ENCODE assay signal across 14 mouse cellular contexts in genomic region chr14:23810081-23810480, GRCm38 (mm10).
"Had no signal": no experiment of that assay in that cellular context is flagged by ENCODE, and none has a peak within 500 bp of the region (broad histone marks: within the 10 kb centered on the region; RNA-seq: fewer than 3 reads in every experiment).

No protein-coding gene starts in this region.

- DNase-seq: gastrocnemius, adult 2 months; gastrocnemius, postnatal 10 days; gastrocnemius, postnatal 25 days; heart, adult 18-20 months; heart, postnatal 10 days; heart, postnatal 4 days; kidney, adult 18-20 months; kidney, adult 8-10 months; kidney, postnatal 10 days; kidney, postnatal 25 days; kidney, postnatal 4 days; layer of hippocampus, adult 9-11 months; liver; liver, embryonic 13.5 days had no signal
